Mouse (Mus musculus) retina, postnatal 1 day (tissue): Measurements from ENCODE around the gene Spg21.

ENCODE experiments used
- DNase-seq: peaks from one replicate; pipeline ENCODE4 v3.0.0-alpha.2; 2012

The Spg21 gene

GRCm38 (mm10) chr9:65480071-65480470 is 19.3 kb downstream of the Spg21 start:
- no peak for DNase-seq

DNA sequence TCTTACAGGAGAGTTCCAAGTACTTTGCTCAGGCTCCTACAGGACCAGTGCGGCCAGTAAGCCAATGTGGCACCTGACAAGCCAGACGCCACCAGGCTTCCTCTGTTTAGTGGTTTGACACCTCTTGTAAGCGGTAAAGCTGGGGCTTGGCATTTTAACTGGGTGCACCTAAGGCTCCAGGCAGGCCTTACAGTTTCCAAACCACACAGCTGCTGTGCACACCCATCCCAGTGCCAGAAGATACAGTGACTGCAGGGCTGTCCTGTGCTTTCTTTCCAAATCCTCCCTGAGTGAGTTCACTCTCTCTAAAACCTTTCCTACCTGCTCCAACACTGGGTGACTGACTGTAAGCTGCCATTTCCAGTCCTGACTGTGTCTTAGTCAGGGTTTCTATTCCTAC is 30.7 kb downstream of the Spg21 start:
- no peak for DNase-seq

DNA sequence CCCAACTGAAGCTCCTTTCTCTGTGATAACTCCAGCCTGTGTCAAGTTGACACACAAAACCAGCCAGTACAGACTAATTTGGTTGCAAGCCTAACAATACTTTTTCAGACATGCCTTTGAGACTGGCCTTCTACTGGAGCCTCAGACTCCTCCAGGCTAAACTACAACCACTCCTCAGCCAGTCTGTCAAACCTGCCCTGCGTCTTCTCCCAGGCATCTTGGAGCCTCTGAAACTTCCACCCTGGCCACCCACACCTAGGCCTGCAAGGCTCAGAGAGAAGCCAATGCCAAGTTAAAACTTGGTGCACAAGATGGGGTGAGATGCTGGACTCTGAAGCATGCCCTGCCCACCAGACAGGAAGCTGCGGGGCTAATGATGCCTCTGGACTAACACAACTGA is 31.6 kb downstream of the Spg21 start:
- DNase-seq, result no peak

DNA sequence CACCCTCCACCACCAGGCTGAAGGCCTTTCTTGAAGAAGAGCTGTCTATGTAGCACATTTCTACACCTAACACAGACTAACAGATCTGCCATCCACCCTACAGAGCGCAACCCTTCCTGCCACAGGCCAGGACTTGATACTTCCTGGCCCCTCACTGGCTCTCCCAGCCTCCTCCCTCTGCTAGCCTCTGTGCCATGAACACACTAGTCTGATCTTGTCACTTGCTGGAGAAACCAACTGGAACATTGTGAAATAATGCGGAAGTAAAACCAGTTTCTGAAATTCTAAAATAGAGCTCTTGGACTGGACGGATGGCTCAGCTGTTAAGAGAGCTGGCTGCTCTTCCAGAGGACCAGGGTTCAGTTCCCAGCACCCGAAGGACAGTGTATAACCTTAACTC is 32.1 kb downstream of the Spg21 start:
- DNase-seq, result no peak

GRCm38 (mm10) chr9:65502146-65502545 is 41.4 kb downstream of the Spg21 start:
- DNase-seq, result peak; percentile 69

DNA sequence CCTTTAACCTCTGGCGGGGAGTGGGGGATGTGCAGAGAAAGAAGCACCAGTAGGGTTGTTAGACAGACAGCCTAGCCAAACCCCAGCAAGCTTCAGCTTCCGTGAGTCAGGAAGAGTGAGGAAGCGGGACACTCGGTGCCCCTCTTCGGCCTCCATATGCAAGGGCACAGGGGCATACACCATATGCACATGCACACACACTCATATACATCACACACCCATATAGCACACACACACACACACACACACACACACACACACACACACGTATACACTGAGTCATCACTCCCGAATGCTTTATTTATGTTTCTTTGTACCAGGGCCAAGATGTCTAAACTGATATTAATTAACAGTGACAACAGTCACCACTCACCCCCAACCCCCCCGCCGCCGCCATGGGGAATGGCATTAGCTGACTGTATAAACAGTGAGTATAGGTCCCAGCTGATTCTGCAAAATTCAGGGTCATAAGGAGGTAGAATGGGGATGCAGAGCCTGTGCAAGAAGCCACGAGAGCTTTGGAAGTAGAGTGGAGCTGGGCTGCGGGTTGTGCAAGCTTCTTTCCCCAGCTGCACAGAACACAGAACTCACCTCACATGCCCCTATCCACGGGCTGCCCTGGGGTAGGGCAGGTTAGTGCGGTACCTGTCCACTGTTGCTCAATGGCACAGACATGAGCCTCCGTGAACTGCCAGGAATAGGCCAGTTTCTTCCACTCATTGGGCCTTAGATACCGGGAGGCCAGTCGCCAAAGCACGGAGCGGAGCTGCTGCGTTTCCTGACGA is 42.2 kb downstream of the Spg21 start:
- peak; percentile 70 for DNase-seq

DNA sequence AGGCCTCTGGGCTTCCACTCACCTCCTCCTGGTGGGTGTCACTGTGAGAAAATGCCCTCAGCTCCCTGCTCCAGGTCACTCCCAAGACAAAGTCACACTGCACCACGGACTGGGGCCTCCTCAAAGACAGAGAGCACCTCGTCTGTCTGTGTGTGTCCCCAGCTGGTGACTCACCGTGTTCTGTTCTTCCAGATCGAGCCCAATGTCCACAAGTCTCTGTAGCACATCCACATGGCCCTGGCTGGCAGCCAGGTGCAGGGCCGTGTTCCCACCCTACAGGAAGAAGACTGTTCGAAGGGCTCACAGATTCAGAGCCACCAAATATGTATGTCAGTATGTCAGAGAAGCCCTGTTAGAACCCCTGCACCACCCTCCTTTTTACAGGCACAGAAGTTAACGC is 47.7 kb downstream of the Spg21 start:
- no peak for DNase-seq

GRCm38 (mm10) chr9:65512520-65512919 is 51.8 kb downstream of the Spg21 start:
- DNase-seq, result no peak

DNA sequence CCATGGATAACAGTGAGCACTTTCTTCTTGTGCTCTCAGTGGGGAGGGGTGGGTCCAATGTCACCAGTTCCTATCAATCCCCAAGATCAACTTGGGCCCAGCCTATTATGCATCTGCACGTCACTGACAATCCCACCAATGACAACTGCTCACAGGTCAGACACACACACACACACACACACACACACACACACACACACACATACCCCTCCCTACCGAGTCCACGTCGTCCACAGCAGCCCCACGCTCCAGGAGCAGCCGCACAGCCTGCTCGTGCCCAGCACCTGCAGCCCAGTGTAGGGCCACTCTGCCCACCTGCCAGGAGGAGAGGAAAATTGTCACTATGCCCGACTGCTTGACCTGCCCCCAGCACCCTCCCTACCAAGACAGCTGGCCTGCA is 53.7 kb downstream of the Spg21 start:
- DNase-seq, result peak; percentile 59

DNA sequence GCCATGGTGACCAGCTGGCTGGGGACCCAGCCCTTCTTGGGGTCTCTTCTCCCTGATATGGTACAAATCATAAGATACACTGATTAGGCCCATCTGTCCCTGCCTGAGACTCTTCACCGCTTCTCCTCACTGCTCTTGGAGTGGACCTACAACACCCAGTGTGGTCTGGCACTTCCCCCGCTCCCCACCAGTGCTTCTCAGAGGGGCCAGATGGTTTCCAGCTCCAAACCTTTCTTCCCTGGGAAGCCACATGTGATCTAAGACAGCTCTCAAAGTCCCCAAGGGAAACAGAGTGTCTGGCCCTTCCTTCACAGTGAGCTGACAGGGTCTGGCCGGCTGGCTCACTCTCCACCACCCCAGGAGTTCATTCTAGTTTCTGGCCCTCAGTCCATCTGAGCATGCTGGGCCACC is 54.1 kb downstream of the Spg21 start:
- peak; percentile 56 for DNase-seq

DNA sequence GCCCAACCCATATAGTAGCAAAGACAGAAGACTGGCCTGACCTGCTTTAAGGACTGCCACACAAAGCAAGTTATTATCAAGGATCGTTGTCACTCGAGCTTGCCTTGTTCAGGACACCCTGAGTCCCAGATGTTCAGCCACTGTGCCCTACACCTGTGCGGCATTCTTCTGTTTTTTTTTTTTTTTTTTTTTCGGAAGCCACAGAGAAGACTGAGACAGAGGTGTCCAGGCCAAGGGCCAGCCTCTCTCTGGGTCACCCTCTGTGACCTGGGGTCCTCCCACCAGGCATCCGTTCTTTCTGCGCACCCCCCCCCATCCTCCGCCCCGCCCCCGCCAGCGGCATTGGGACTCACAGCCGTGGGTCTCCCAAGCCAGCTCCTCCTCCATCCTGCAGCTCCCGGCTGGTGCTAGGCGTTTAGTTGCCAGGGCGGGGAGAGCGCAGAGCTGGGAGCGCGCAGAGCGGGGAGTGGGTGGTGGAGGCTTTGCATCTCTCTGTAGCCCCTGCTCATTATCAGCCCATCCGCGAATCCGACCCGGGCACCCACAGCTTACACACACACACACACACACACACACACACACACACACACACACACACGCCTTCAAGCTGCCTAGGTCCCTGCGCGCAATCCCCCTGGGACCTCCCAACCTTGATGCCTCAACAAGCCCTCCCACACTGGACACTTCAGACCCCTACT is 59.2 kb downstream of the Spg21 start, which contains the start of gene Ankdd1a:
Ankdd1a (minus strand) TSS at position 387 of the 698 bp plus-strand sequence.
- peak; percentile 74 for DNase-seq

GRCm38 (mm10) chr9:65520505-65520876 is 59.7 kb downstream of the Spg21 start:
- no peak for DNase-seq

- peak; percentile 93 for DNase-seq
These were observed 63.0 kb downstream of the Spg21 start for GRCm38 (mm10) chr9:65523611-65524364.

GRCm38 (mm10) chr9:65525445-65526195 is 64.9 kb downstream of the Spg21 start:
- DNase-seq, result no peak

GRCm38 (mm10) chr9:65528417-65529038 is 67.8 kb downstream of the Spg21 start:
- no peak for DNase-seq

DNA sequence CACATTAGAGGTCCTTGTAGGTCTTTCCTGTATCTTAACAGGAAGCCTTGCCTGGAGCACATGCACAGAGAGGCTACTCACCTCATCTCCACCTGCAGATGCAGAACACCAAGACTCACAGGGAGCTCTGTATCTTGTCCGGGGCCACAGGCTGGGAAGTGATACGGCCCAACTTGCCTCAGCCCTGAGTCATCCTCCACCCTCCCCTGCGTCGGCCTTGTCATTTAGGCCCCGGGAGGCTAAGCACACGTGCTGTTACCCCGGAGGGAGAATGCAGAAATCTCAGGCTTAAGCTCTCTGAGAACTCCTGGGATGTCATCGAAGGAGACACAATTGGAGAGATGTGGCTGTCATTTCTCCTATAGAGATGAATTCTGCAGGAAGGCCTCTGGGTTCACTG is 68.9 kb downstream of the Spg21 start:
- DNase-seq, result no peak

DNA sequence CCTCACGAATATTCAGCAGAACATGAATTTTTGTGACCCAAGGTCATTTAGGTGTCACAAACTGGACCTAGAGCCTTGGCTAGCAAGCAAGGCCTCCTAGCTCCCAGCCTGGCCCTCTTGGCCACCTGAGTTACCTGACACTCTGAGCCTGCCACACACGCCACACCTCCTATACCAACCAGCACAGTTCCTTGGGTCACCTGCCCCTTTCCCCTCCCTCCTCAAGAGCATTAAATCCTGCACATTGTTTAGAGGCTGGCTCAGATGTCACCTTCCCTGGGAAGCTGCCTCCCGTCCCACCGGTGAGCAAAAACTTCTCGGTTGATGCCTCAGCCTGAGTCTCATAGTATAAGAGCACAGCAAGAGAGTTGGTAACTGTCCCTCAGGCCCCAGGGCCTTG is 70.5 kb downstream of the Spg21 start:
- DNase-seq, result no peak

DNA sequence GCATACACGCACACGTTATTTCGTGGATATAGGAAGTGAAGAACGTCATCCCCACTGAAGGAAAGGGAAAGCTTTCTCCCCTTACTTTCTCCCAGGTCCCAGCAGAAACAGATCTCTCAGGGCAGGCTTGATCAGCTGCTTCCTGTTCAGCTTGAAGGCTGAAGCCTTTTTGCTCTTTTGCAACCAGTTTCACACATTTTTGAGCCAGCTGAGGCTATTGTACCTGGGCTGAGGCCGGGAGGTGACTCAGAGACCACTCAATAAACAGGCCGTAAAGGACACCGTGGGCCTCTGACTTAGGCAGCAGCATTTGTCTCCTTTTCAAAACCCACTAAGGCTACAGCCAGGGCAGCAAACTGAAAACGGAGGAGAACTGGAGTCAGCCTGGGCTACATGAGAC is 72.2 kb downstream of the Spg21 start:
- DNase-seq, result no peak

DNA sequence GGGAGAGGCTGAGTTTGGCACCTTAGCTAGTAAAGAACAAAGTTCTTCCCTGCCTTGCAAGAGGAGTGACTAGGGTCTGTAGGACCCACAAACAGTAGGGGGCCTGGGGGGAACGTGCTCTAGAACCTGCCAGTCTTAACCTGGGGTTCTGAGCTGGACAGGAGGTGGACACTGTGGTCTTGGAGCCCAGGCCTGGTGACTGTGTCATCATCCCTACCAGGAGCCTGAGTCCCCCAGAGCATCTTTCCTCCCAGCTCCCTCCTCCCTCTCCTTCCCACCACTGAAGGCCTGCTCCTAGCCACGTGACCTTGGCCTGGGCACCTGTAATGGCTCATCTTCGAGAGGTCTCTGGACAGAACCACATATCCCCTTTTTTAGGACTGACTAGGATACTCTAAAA is 73.4 kb downstream of the Spg21 start:
- no peak for DNase-seq

DNA sequence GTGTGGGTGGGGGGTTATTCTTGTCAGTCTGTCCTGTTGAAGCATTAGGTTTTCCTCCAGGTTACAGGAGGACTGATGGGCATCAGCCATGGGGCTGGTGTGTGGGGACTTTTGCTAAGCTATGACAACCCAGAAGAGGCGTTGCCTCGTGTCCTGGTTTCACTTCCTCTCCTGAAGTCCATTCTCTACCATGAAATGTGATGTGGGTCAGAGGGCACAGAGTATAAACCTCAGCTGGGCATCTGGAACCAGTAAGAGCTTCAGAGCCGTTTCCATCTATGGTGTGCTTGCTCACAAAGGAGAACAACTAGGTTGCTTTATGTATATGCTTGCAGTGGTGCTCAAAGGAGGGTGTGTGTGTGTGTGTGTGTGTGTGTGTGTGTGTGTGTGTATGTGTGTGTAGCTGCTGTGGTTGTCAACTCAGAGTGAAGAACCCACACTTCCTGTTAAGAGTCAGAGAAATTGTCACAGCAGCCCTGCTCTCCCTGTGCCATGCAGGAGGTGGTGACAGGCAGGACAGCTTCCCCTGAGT is 74.5 kb downstream of the Spg21 start:
- no peak for DNase-seq

GRCm38 (mm10) chr9:65535789-65536469 is 75.2 kb downstream of the Spg21 start:
- no peak for DNase-seq

DNA sequence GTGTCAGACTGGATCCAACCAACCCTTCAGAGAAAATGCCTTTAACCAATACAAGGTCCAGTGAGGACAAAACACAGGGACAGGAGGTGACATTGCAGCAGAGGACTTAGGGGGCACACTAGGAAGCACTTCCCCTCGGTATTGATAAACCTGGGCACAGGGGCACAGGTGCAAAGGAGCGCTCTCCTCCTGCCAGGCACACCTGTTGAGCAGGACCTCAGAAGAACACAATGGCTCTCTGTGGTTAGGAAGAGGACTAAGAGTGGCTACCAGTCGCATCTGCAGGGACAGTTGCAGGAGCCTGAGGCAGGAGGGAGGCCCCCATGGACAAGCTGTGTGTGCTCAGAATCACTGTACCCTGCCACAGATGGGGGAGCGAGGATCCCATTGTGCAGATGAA is 75.7 kb downstream of the Spg21 start:
- DNase-seq, result no peak
